9 mouse cellular contexts compared by ENCODE assay signal in genomic region chr4:45972951-45973350, GRCm38 (mm10). TPM values are rescaled to one million over a fixed set of nuclear protein-coding genes. Genes with fewer than 3 reads are reported as not detected.
DNase-seq lines count a peak whose midpoint lies in the region; ATAC-seq and TF ChIP-seq lines count a peak whose summit lies in the region.
"Had no signal": no experiment of that assay in that cellular context is flagged by ENCODE, and none has a peak within 500 bp of the region (broad histone marks: within the 10 kb centered on the region; RNA-seq: fewer than 3 reads in every experiment).

No protein-coding gene starts in this region.

- 31% methylated on average over 9 of the region's 9 CpGs for WGBS in heart, postnatal 0 days
- 19% methylated on average over 9 of the region's 9 CpGs for WGBS in forebrain, embryonic 15.5 days
- WGBS in liver, postnatal 0 days (ENCODE audit: insufficient replicate concordance), result 32% methylated on average over 9 of the region's 9 CpGs

- H3K4me3 ChIP-seq in heart, postnatal 0 days (ENCODE audit: low read depth, low read length), result peak overlapping the region; percentile 94
- H3K4me3 ChIP-seq in ES-E14 (ENCODE audit: insufficient read depth in 1 of 2, low read depth in 1 of 2, low read length in 2 of 2, poor library complexity in 1 of 2, severe bottlenecking in 1 of 2), result peak overlapping the region; percentile 63 to 83
- peak overlapping the region; percentile 64 for H3K4me3 ChIP-seq in forebrain, embryonic 15.5 days
- H3K4me3 ChIP-seq in liver, postnatal 0 days (ENCODE audit: low read depth, low read length), result peak overlapping the region; percentile 92

- H3K4me1 ChIP-seq in heart, postnatal 0 days (ENCODE audit: control insufficient read depth, insufficient read depth), result peaks cover 11% of the 10 kb centered on the region; the same call in 1 of the 2 replicates
- no peaks in the 10 kb centered on the region for H3K4me1 ChIP-seq in ES-E14 (ENCODE audit: control insufficient read depth in 2 of 2, insufficient read depth in 2 of 2, low read length in 2 of 2, poor library complexity in 1 of 2)
- peaks cover 10% of the 10 kb centered on the region for H3K4me1 ChIP-seq in forebrain, embryonic 15.5 days
- peaks cover 44% of the 10 kb centered on the region for H3K4me1 ChIP-seq in liver, postnatal 0 days (ENCODE audit: insufficient read depth)

- H3K9ac ChIP-seq in heart, postnatal 0 days (replicated peaks; ENCODE audit: low read depth, low read length), result peak overlapping the region; percentile 92
- H3K9ac ChIP-seq in ES-E14 (ENCODE audit: insufficient read depth, low read depth, low read length, poor library complexity, severe bottlenecking), result no peak overlapping the region
- peak overlapping the region; percentile 60 for H3K9ac ChIP-seq in forebrain, embryonic 15.5 days (replicated peaks)
- peak overlapping the region; percentile 93 for H3K9ac ChIP-seq in liver, postnatal 0 days (replicated peaks)

- peak overlapping the region; percentile 83 for H3K27ac ChIP-seq in heart, postnatal 0 days (ENCODE audit: low read depth)
- H3K27ac ChIP-seq in ES-E14 (ENCODE audit: insufficient read depth, low read depth, low read length, poor library complexity, severe bottlenecking), result no peak overlapping the region
- no peak overlapping the region for H3K27ac ChIP-seq in forebrain, embryonic 15.5 days (replicated peaks)
- H3K27ac ChIP-seq in liver, postnatal 0 days (ENCODE audit: low read depth), result peak overlapping the region; percentile 90; the same call in 1 of the 2 replicates

- no peak for ATAC-seq in heart, postnatal 0 days (ENCODE audit: insufficient read depth, low read depth)
- 0 out of 2 replicates have a peak, but pooled peaks have one; percentile 1 for ATAC-seq in forebrain, embryonic 15.5 days (replicated peaks)
- ATAC-seq in liver, postnatal 0 days, result no peak

- in situ Hi-C loops in ES-E14 (cut with MboI; ENCODE audit: low sequenced_read_pairs in 2 of 2, unreplicated experiment in 2 of 2), result no loop called here

- no peak for DNase-seq in heart, postnatal 0 days (ENCODE audit: low spot score)
- DNase-seq in heart, adult 9 months (ENCODE audit: low spot score in 2 of 2), result no peak
- DNase-seq in ES-E14 (ENCODE audit: low read depth, low spot score), result no peak
- DNase-seq in liver, postnatal 0 days, result no peak
- DNase-seq in natural killer cell, adult 2 months (ENCODE audit: low spot score in 2 of 2), result no peak
- no peak for DNase-seq in layer of hippocampus, postnatal 36 days
- no peak for DNase-seq in urinary bladder, postnatal 36 days (ENCODE audit: low spot score in 2 of 2)

- no peak for TF ChIP-seq CTCF in heart, postnatal 0 days (IDR thresholded peaks at IDR 0.05; ENCODE audit: low read depth)
- no peak for TF ChIP-seq CTCF in liver, postnatal 0 days (IDR thresholded peaks at IDR 0.05; ENCODE audit: low read depth)

- no peaks in the 10 kb centered on the region for H3K27me3 ChIP-seq in heart, postnatal 0 days (ENCODE audit: control insufficient read depth, insufficient read depth, low read length)
- peaks cover 14% of the 10 kb centered on the region; the same call in 1 of the 2 replicates for H3K27me3 ChIP-seq in forebrain, embryonic 15.5 days
- H3K27me3 ChIP-seq in liver, postnatal 0 days (ENCODE audit: insufficient read depth, low read length), result no peaks in the 10 kb centered on the region
- H3K27me3 ChIP-seq: Patski had no signal

- no peaks in the 10 kb centered on the region for H3K9me3 ChIP-seq in heart, postnatal 0 days (replicated peaks; ENCODE audit: control insufficient read depth, low read length)
- H3K9me3 ChIP-seq in ES-E14 (ENCODE audit: control insufficient read depth, insufficient read depth, low read depth, low read length), result no peaks in the 10 kb centered on the region
- no peaks in the 10 kb centered on the region for H3K9me3 ChIP-seq in forebrain, embryonic 15.5 days
- no peaks in the 10 kb centered on the region for H3K9me3 ChIP-seq in liver, postnatal 0 days (ENCODE audit: low read length)

- no peak for TF ChIP-seq EP300 in heart, postnatal 0 days (IDR thresholded peaks at IDR 0.05; ENCODE audit: low read depth)
- TF ChIP-seq EP300 in liver, postnatal 0 days (IDR thresholded peaks at IDR 0.05; ENCODE audit: low read depth), result no peak

- H3K36me3 ChIP-seq in heart, postnatal 0 days (replicated peaks; ENCODE audit: control insufficient read depth, insufficient read depth, low read length), result no peaks in the 10 kb centered on the region
- H3K36me3 ChIP-seq in ES-E14 (ENCODE audit: control insufficient read depth, insufficient read depth, low read length, poor library complexity, severe bottlenecking), result no peaks in the 10 kb centered on the region
- H3K36me3 ChIP-seq in forebrain, embryonic 15.5 days, result no peaks in the 10 kb centered on the region
- H3K36me3 ChIP-seq in liver, postnatal 0 days (replicated peaks; ENCODE audit: insufficient read depth, low read length), result no peaks in the 10 kb centered on the region

- peak overlapping the region; percentile 88 for H3K4me2 ChIP-seq in heart, postnatal 0 days (ENCODE audit: low read depth, low read length)
- H3K4me2 ChIP-seq in forebrain, embryonic 15.5 days (replicated peaks), result peak overlapping the region; percentile 89
- peak overlapping the region; percentile 94 for H3K4me2 ChIP-seq in liver, postnatal 0 days (ENCODE audit: low read depth, low read length)

TF ChIP-seq in ES-E14, 5 proteins besides CTCF, POLR2A, EP300 and RAD21:
- TF ChIP-seq MAFK (IDR thresholded peaks at IDR 0.05; ENCODE audit: insufficient read depth, low read depth, low read length), result no peak
- TF ChIP-seq CHD2 (IDR thresholded peaks at IDR 0.05; ENCODE audit: low read depth, low read length), result no peak
TF ChIP-seq in ES-E14: peak in this region for 0.

RNA-seq across cellular contexts. Expression of gene Tdrd7, which starts 7.8 kb away (rescaled TPM):
- 18.7 and 45.8 TPM in 2 replicates for total RNA-seq in heart, postnatal 0 days (2014; rRNA removed; ENCODE audit: low replicate concordance)
- 13.1 and 17.3 TPM in 2 replicates for polyA plus RNA-seq in heart, postnatal 0 days (2015; fragmentation: Nextera tagmentation; extraction: Ambion mirVana)
- total RNA-seq in ES-E14 (2012; rRNA removed), result 2.2 and 6.0 TPM in 2 replicates
- polyA plus RNA-seq in forebrain, embryonic 15.5 days (2015; fragmentation: Nextera tagmentation; extraction: Ambion mirVana), result 14.6 and 17.3 TPM in 2 replicates
- polyA plus RNA-seq in liver, postnatal 0 days (2015; fragmentation: Nextera tagmentation; extraction: Ambion mirVana), result 15.4 and 15.8 TPM in 2 replicates
- total RNA-seq in layer of hippocampus, postnatal 36 days (2021), result 10 to 100 TPM; 25.7 to 26.0 TPM

Comparison
In these comparisons a context has a peak if more than half of its experiments do, and no peak if none do; other contexts are left out.
1. H3K27ac ChIP-seq: peak in heart, postnatal 0 days (single experiment) and liver, postnatal 0 days (single experiment); none in ES-E14 (single experiment) and forebrain, embryonic 15.5 days (single experiment).
2. Peak in every context shown above with its lines, with median percentiles within 50 percentile points of each other: H3K4me2 ChIP-seq and H3K4me3 ChIP-seq.